Mouse (Mus musculus) layer of hippocampus, postnatal 10 days (tissue): ENCODE measurements at regions not wholly inside any gene's neighbourhood (a gene's known extent, or its start where the extent isn't known, plus 50 kb on each side); places are given as distances from the start of the nearest gene placed in this dataset.

Experiments used
- DNase-seq, 2 experiments: peaks; one replicate each; pipeline ENCODE4 v3.0.0; 2021; ENCODE audit warnings: low spot score in 2 of 2

GRCm38 (mm10) chr8:93689832-93690471 is 119.8 kb upstream of the Gnao1 start:
- no peak for DNase-seq

- DNase-seq = no peak
These were observed 118.4 kb upstream of the Gnao1 start for GRCm38 (mm10) chr8:93691375-93691774.

GRCm38 (mm10) chr8:93691826-93692225 is 117.9 kb upstream of the Gnao1 start:
- DNase-seq = no peak

GRCm38 (mm10) chr8:93697206-93697605 is 112.6 kb upstream of the Gnao1 start:
- DNase-seq = no peak

GRCm38 (mm10) chr8:93698508-93698907 is 111.3 kb upstream of the Gnao1 start:
- DNase-seq = no peak

- no peak for DNase-seq
These were observed 108.4 kb upstream of the Gnao1 start for GRCm38 (mm10) chr8:93701391-93701790.

- no peak for DNase-seq
These were observed 97.6 kb upstream of the Gnao1 start for GRCm38 (mm10) chr8:93712066-93712706.

- no peak for DNase-seq
These were observed 96.5 kb upstream of the Gnao1 start for GRCm38 (mm10) chr8:93713221-93713620.

GRCm38 (mm10) chr8:93724896-93725489 is 84.8 kb upstream of the Gnao1 start:
- DNase-seq = no peak

- peak; percentile 46 to 59 for DNase-seq
These were observed 80.4 kb upstream of the Gnao1 start for GRCm38 (mm10) chr8:93729124-93729930.

- DNase-seq = no peak
These were observed 78.7 kb upstream of the Gnao1 start for GRCm38 (mm10) chr8:93730738-93731700.

GRCm38 (mm10) chr8:93734818-93735217 is 74.9 kb upstream of the Gnao1 start:
- DNase-seq = no peak

- DNase-seq = no peak
These were observed 69.5 kb upstream of the Gnao1 start for GRCm38 (mm10) chr8:93740281-93740680.

GRCm38 (mm10) chr8:93748720-93749119 is 61.0 kb upstream of the Gnao1 start:
- DNase-seq = no peak

GRCm38 (mm10) chr8:93750921-93751320 is 58.8 kb upstream of the Gnao1 start:
- no peak for DNase-seq

GRCm38 (mm10) chr8:93755981-93756380 is 53.8 kb upstream of the Gnao1 start:
- DNase-seq = no peak
